Mouse (Mus musculus): ENCODE measurements at regions not wholly inside any gene's neighbourhood (a gene's known extent, or its start where the extent isn't known, plus 50 kb on each side); places are given as distances from the start of the nearest gene placed in this dataset.

- TF ChIP-seq EP300 (IDR thresholded peaks at IDR 0.05; ENCODE audit: insufficient read depth, low read depth, low read length) (no peak), CTCF (IDR thresholded peaks at IDR 0.05; ENCODE audit: low read depth, low read length) (no peak), POLR2A (IDR thresholded peaks at IDR 0.05; ENCODE audit: insufficient read depth, low read length) (no peak)
These were observed 176.1 kb upstream of the Topaz1 start for GRCm38 (mm10) chr9:122571001-122571400.
